In genomic region chr1:105092309-105092904, GRCm38 (mm10) we compare ENCODE assay signal across 10 mouse cellular contexts.
DNase-seq lines count a peak whose midpoint lies in the region; ATAC-seq lines count a peak whose summit lies in the region.
"Had no signal": no experiment of that assay in that cellular context is flagged by ENCODE, and none has a peak within 500 bp of the region (broad histone marks: within the 10 kb centered on the region; RNA-seq: fewer than 3 reads in every experiment).

No protein-coding gene starts in this region.

- H3K4me2 ChIP-seq in forebrain, embryonic 15.5 days (replicated peaks), result no peak overlapping the region
- H3K4me2 ChIP-seq in midbrain, embryonic 12.5 days (replicated peaks), result no peak overlapping the region
- H3K4me2 ChIP-seq: heart, embryonic 15.5 days had no signal

- WGBS in forebrain, embryonic 15.5 days, result 16% methylated on average over 6 of the region's 6 CpGs
- 8% methylated on average over 6 of the region's 6 CpGs for WGBS in midbrain, embryonic 12.5 days

- no peaks in the 10 kb centered on the region for H3K36me3 ChIP-seq in forebrain, embryonic 15.5 days
- H3K36me3 ChIP-seq in midbrain, embryonic 12.5 days, result no peaks in the 10 kb centered on the region
- H3K36me3 ChIP-seq: heart, embryonic 15.5 days had no signal

- H3K27me3 ChIP-seq in forebrain, embryonic 15.5 days, result no peaks in the 10 kb centered on the region
- H3K27me3 ChIP-seq in midbrain, embryonic 12.5 days, result no peaks in the 10 kb centered on the region
- H3K27me3 ChIP-seq: heart, embryonic 15.5 days had no signal

- no peaks in the 10 kb centered on the region for H3K9me3 ChIP-seq in forebrain, embryonic 15.5 days
- no peaks in the 10 kb centered on the region for H3K9me3 ChIP-seq in midbrain, embryonic 12.5 days
- H3K9me3 ChIP-seq: heart, embryonic 15.5 days had no signal

- no peak overlapping the region for H3K27ac ChIP-seq in forebrain, embryonic 15.5 days (replicated peaks)
- H3K27ac ChIP-seq in midbrain, embryonic 12.5 days (replicated peaks), result no peak overlapping the region
- H3K27ac ChIP-seq: heart, embryonic 15.5 days had no signal

- H3K4me3 ChIP-seq in forebrain, embryonic 15.5 days, result no peak overlapping the region
- no peak overlapping the region for H3K4me3 ChIP-seq in midbrain, embryonic 12.5 days
- H3K4me3 ChIP-seq: heart, embryonic 15.5 days; myocyte had no signal

- H3K4me1 ChIP-seq in forebrain, embryonic 15.5 days, result no peaks in the 10 kb centered on the region
- H3K4me1 ChIP-seq in midbrain, embryonic 12.5 days, result no peaks in the 10 kb centered on the region
- H3K4me1 ChIP-seq: heart, embryonic 15.5 days had no signal

- peak; percentile 24 for DNase-seq in kidney, adult 11 months
- DNase-seq in kidney, adult 18-20 months, result no peak
- DNase-seq in adrenal gland, postnatal 36 days, result peak; percentile 33 to 58
- DNase-seq in kidney, adult 8-10 months, result peak; percentile 41 to 43
- DNase-seq in thymus, postnatal 14 days, result no peak
- no peak for DNase-seq in gastrocnemius, postnatal 25 days

- 0 out of 2 replicates have a peak, but pooled peaks have one; percentile 55 for ATAC-seq in forebrain, embryonic 15.5 days (replicated peaks)
- ATAC-seq in midbrain, embryonic 12.5 days (ENCODE audit: low FRiP score, low read depth), result peak; percentile 78

- H3K9ac ChIP-seq in forebrain, embryonic 15.5 days (replicated peaks), result no peak overlapping the region
- no peak overlapping the region for H3K9ac ChIP-seq in midbrain, embryonic 12.5 days (replicated peaks)
- H3K9ac ChIP-seq: heart, embryonic 15.5 days had no signal

Comparison
In these comparisons a context has a peak if more than half of its experiments do, and no peak if none do; other contexts are left out.
1. DNase-seq: peak in kidney, adult 11 months (single experiment), adrenal gland, postnatal 36 days (2 of 2) and kidney, adult 8-10 months (2 of 2); none in kidney, adult 18-20 months (single experiment), thymus, postnatal 14 days (single experiment) and gastrocnemius, postnatal 25 days (single experiment).